Mouse (Mus musculus): ENCODE measurements around the gene Rcc1. TPM values are rescaled to one million over a fixed set of nuclear protein-coding genes. Genes with fewer than 3 reads are reported as not detected.

Rcc1 gene
- polyA plus RNA-seq, 1 experiment from 2014 or later: 36.4 TPM

- ATAC-seq (replicated peaks): no peak
- WGBS: 33% methylated on average over 1 of the region's 1 CpGs
- Histone ChIP-seq H3K9ac (no peak overlapping the region), H3K36me3 (replicated peaks) (peaks cover 3% of the 10 kb centered on the region; the same call in 1 of the 2 replicates), H3K4me1 (peaks cover 17% of the 10 kb centered on the region), H3K9me3 (no peaks in the 10 kb centered on the region), H3K27me3 (replicated peaks) (no peaks in the 10 kb centered on the region), H3K27ac (no peak overlapping the region), H3K4me2 (no peak overlapping the region), H3K4me3 (no peak overlapping the region)
These were observed 2.0 kb downstream of the Rcc1 start for GRCm38 (mm10) chr4:132351401-132351800.

- WGBS: 72% methylated on average over 3 of the region's 3 CpGs
- H3K4me3 ChIP-seq: no peak overlapping the region
- H3K4me1 ChIP-seq: peaks cover 17% of the 10 kb centered on the region
- no peak for ATAC-seq (replicated peaks)
- no peak overlapping the region for H3K9ac ChIP-seq
- no peaks in the 10 kb centered on the region for H3K9me3 ChIP-seq
- H3K36me3 ChIP-seq (replicated peaks): peaks cover 3% of the 10 kb centered on the region; the same call in 1 of the 2 replicates
- H3K27me3 ChIP-seq (replicated peaks): no peaks in the 10 kb centered on the region
- no peak overlapping the region for H3K4me2 ChIP-seq
- no peak overlapping the region for H3K27ac ChIP-seq
These were observed 2.6 kb downstream of the Rcc1 start for GRCm38 (mm10) chr4:132350854-132351253.

GRCm38 (mm10) chr4:132350123-132350740 lies 3.2 kb downstream of the Rcc1 start:
- Histone ChIP-seq H3K9ac (no peak overlapping the region), H3K4me1 (peaks cover 17% of the 10 kb centered on the region), H3K27ac (no peak overlapping the region), H3K27me3 (replicated peaks) (no peaks in the 10 kb centered on the region), H3K36me3 (replicated peaks) (peaks cover 3% of the 10 kb centered on the region; the same call in 1 of the 2 replicates), H3K4me3 (no peak overlapping the region), H3K9me3 (no peaks in the 10 kb centered on the region), H3K4me2 (no peak overlapping the region)
- WGBS: 43% methylated on average over 2 of the region's 2 CpGs
- no peak for ATAC-seq (replicated peaks)

- Histone ChIP-seq H3K9ac (no peak overlapping the region), H3K27me3 (replicated peaks) (no peaks in the 10 kb centered on the region), H3K4me1 (peaks cover 22% of the 10 kb centered on the region), H3K9me3 (no peaks in the 10 kb centered on the region), H3K27ac (no peak overlapping the region), H3K36me3 (replicated peaks) (peaks cover 3% of the 10 kb centered on the region; the same call in 1 of the 2 replicates), H3K4me2 (no peak overlapping the region), H3K4me3 (no peak overlapping the region)
- WGBS: 67% methylated on average over 3 of the region's 3 CpGs
- no peak for ATAC-seq (replicated peaks)
These were observed 3.8 kb downstream of the Rcc1 start for GRCm38 (mm10) chr4:132349495-132350122.

GRCm38 (mm10) chr4:132346661-132347060 lies 6.7 kb downstream of the Rcc1 start:
- peaks cover 18% of the 10 kb centered on the region for H3K4me1 ChIP-seq
- H3K27ac ChIP-seq: no peak overlapping the region
- no peak overlapping the region for H3K4me3 ChIP-seq
- no peaks in the 10 kb centered on the region for H3K27me3 ChIP-seq (replicated peaks)
- no peak for ATAC-seq (replicated peaks)
- H3K4me2 ChIP-seq: no peak overlapping the region
- no peaks in the 10 kb centered on the region for H3K9me3 ChIP-seq
- peaks cover 3% of the 10 kb centered on the region; the same call in 1 of the 2 replicates for H3K36me3 ChIP-seq (replicated peaks)
- WGBS: 51% methylated on average over 3 of the region's 3 CpGs
- H3K9ac ChIP-seq: no peak overlapping the region

- H3K4me1 ChIP-seq: peaks cover 15% of the 10 kb centered on the region
- no peak overlapping the region for H3K4me2 ChIP-seq
- peaks cover 3% of the 10 kb centered on the region; the same call in 1 of the 2 replicates for H3K36me3 ChIP-seq (replicated peaks)
- H3K4me3 ChIP-seq: no peak overlapping the region
- H3K9me3 ChIP-seq: no peaks in the 10 kb centered on the region
- no peak overlapping the region for H3K27ac ChIP-seq
- H3K27me3 ChIP-seq (replicated peaks): no peaks in the 10 kb centered on the region
- no peak overlapping the region for H3K9ac ChIP-seq
- 90% methylated on average over 4 of the region's 4 CpGs for WGBS
- no peak for ATAC-seq (replicated peaks)
These were observed 7.1 kb downstream of the Rcc1 start for GRCm38 (mm10) chr4:132346261-132346660.

- Histone ChIP-seq H3K9ac (no peak overlapping the region), H3K27me3 (replicated peaks) (no peaks in the 10 kb centered on the region), H3K4me2 (peak overlapping the region; percentile 89; the same call in 1 of the 2 replicates), H3K27ac (no peak overlapping the region), H3K9me3 (no peaks in the 10 kb centered on the region), H3K4me1 (peaks cover 15% of the 10 kb centered on the region), H3K4me3 (peak overlapping the region; percentile 83), H3K36me3 (replicated peaks) (peaks cover 2% of the 10 kb centered on the region; the same call in 1 of the 2 replicates)
- ATAC-seq (replicated peaks): peak; percentile 32; the same call in 1 of the 2 replicates
- 47% methylated on average over 5 of the region's 5 CpGs for WGBS
These were observed 7.6 kb downstream of the Rcc1 start for GRCm38 (mm10) chr4:132345843-132346212.

GRCm38 (mm10) chr4:132345135-132345842 lies 8.1 kb downstream of the Rcc1 start:
- ATAC-seq (replicated peaks): peak; percentile 91
- Histone ChIP-seq H3K4me1 (peaks cover 15% of the 10 kb centered on the region), H3K27me3 (replicated peaks) (no peaks in the 10 kb centered on the region), H3K4me2 (peak overlapping the region; percentile 89), H3K9ac (peak overlapping the region; percentile 69), H3K4me3 (peak overlapping the region; percentile 83), H3K9me3 (no peaks in the 10 kb centered on the region), H3K27ac (peak overlapping the region; percentile 51; the same call in 1 of the 2 replicates), H3K36me3 (replicated peaks) (no peaks in the 10 kb centered on the region)
- WGBS: under 1% methylated on average over 80 of the region's 83 CpGs

GRCm38 (mm10) chr4:132344403-132345134 lies 8.8 kb downstream of the Rcc1 start:
- WGBS: 6% methylated on average over 13 of the region's 13 CpGs
- Histone ChIP-seq H3K27me3 (replicated peaks) (no peaks in the 10 kb centered on the region), H3K4me3 (peak overlapping the region; percentile 83), H3K9me3 (no peaks in the 10 kb centered on the region), H3K4me2 (peak overlapping the region; percentile 89), H3K36me3 (replicated peaks) (no peaks in the 10 kb centered on the region), H3K9ac (peak overlapping the region; percentile 69; the same call in 1 of the 2 replicates), H3K4me1 (peaks cover 15% of the 10 kb centered on the region), H3K27ac (no peak overlapping the region)
- ATAC-seq (replicated peaks): 0 out of 2 replicates have a peak, but pooled peaks have one; percentile 22

GRCm38 (mm10) chr4:132341451-132341850 lies 12.0 kb downstream of the Rcc1 start:
- 88% methylated on average over 3 of the region's 3 CpGs for WGBS
- ATAC-seq (replicated peaks): no peak

GRCm38 (mm10) chr4:132338943-132339342 lies 14.5 kb downstream of the Rcc1 start:
- no peak overlapping the region for H3K4me2 ChIP-seq
- H3K4me3 ChIP-seq: no peak overlapping the region
- H3K27ac ChIP-seq: no peak overlapping the region
- no peak for ATAC-seq (replicated peaks)
- H3K9me3 ChIP-seq: no peaks in the 10 kb centered on the region
- peaks cover 4% of the 10 kb centered on the region for H3K4me1 ChIP-seq
- peaks cover 20% of the 10 kb centered on the region; the same call in 1 of the 2 replicates for H3K36me3 ChIP-seq (replicated peaks)
- WGBS: 93% methylated on average over 13 of the region's 13 CpGs
- no peaks in the 10 kb centered on the region for H3K27me3 ChIP-seq (replicated peaks)
- H3K9ac ChIP-seq: no peak overlapping the region

More at GRCm38 (mm10) chr4:132341451-132341850, 12.0 kb downstream of the Rcc1 start:
- no peak overlapping the region for H3K27ac ChIP-seq
- H3K9me3 ChIP-seq: no peaks in the 10 kb centered on the region
- H3K4me2 ChIP-seq: no peak overlapping the region
- H3K36me3 ChIP-seq (replicated peaks): peaks cover 11% of the 10 kb centered on the region; the same call in 1 of the 2 replicates
- no peak overlapping the region for H3K9ac ChIP-seq
- no peaks in the 10 kb centered on the region for H3K27me3 ChIP-seq (replicated peaks)
- no peak overlapping the region for H3K4me3 ChIP-seq
- peaks cover 15% of the 10 kb centered on the region for H3K4me1 ChIP-seq

GRCm38 (mm10) chr4:132332880-132333279 lies 20.5 kb downstream of the Rcc1 start:
- Histone ChIP-seq H3K4me1 (peaks cover 16% of the 10 kb centered on the region), H3K4me2 (no peak overlapping the region), H3K27me3 (replicated peaks) (no peaks in the 10 kb centered on the region), H3K4me3 (no peak overlapping the region), H3K36me3 (replicated peaks) (peaks cover 19% of the 10 kb centered on the region; the same call in 1 of the 2 replicates), H3K27ac (no peak overlapping the region), H3K9ac (no peak overlapping the region), H3K9me3 (no peaks in the 10 kb centered on the region)
- 92% methylated on average over 6 of the region's 6 CpGs for WGBS
- ATAC-seq (replicated peaks): no peak

Measured in midbrain, embryonic 15.5 days (tissue).